Mouse (Mus musculus) intestine, postnatal 0 days (tissue): ENCODE results near the gene Fam196b. TPM values are rescaled to one million over a fixed set of nuclear protein-coding genes. Genes with fewer than 3 reads are reported as not detected.

Experiments
- ATAC-seq: fragments of 200-750 bp; cut with Nextera tagmentation; 2 replicates; pipeline ENCODE4 v1.8.0; 2017; ENCODE audit warnings: mild to moderate bottlenecking, moderate TSS enrichment, moderate library complexity
- H3K27ac ChIP-seq: fragments of 300-500 bp; sonication (generic); 2 replicates; pipeline ENCODE4 v1.5.1; 2014; ENCODE audit warnings: mild to moderate bottlenecking, low read depth, low read length, moderate library complexity
- H3K27me3 ChIP-seq: fragments of 300-500 bp; sonication (generic); replicated peaks from 2 replicates; pipeline ENCODE4 v1.6.1; 2014; ENCODE audit warnings: low read length, mixed read lengths; ENCODE audit not compliant: control insufficient read depth, insufficient read depth
- H3K36me3 ChIP-seq: fragments of 300-500 bp; sonication (generic); 2 replicates; pipeline ENCODE4 v1.6.1; 2014; ENCODE audit warnings: mild to moderate bottlenecking, moderate library complexity; ENCODE audit not compliant: control insufficient read depth, insufficient read depth
- H3K4me1 ChIP-seq: fragments of 300-500 bp; sonication (generic); replicated peaks from 2 replicates; pipeline ENCODE4 v1.6.1; 2014; ENCODE audit warnings: antibody characterized with exemption, low read length, mixed read lengths; ENCODE audit not compliant: control insufficient read depth, insufficient read depth
- H3K4me2 ChIP-seq: fragments of 300-500 bp; sonication (generic); replicated peaks from 2 replicates; pipeline ENCODE4 v1.6.1; 2014; ENCODE audit warnings: low read depth, mild to moderate bottlenecking, moderate library complexity
- H3K4me3 ChIP-seq: fragments of 300-500 bp; sonication (generic); 2 replicates; pipeline ENCODE4 v1.5.1; 2014; ENCODE audit warnings: low read depth, low read length
- H3K9ac ChIP-seq: fragments of 300-500 bp; sonication (generic); 2 replicates; pipeline ENCODE4 v1.6.1; 2014; ENCODE audit warnings: mild to moderate bottlenecking, low read depth, low read length
- H3K9me3 ChIP-seq: fragments of 300-500 bp; sonication (generic); 2 replicates; pipeline ENCODE4 v1.6.1; 2016; ENCODE audit warnings: mixed run types; ENCODE audit not compliant: control insufficient read depth
- CTCF ChIP-seq: sonication (generic); IDR thresholded peaks from 2 replicates; pipeline ENCODE4 v1.5.1; 2016; ENCODE audit warnings: low read depth, mild to moderate bottlenecking, control low read depth, antibody characterized with exemption, moderate library complexity
- WGBS: fragments of 180-500 bp; shearing (Covaris S2); extraction: QIAGEN DNeasy Blood & Tissue Kit; methylation state at CpG from one replicate; pipeline ENCODE4 v1.1.7; 2014; 5-methylcytosine and 5-hydroxymethylcytosine counted together
- polyA plus RNA-seq: library from polyadenylated mRNA; unstranded; fragments of >200 nt; fragmentation: Nextera tagmentation; extraction: Ambion mirVana; gene quantifications from 2 replicates; pipeline ENCODE4 v1.2.1, GENCODE M21; 2015

Gene Fam196b
- polyA plus RNA-seq, 1 experiment from 2014 or later, result 0.07 TPM

- H3K36me3 ChIP-seq, result no peaks in the 10 kb centered on the region
- no peak overlapping the region for H3K9ac ChIP-seq
- H3K4me3 ChIP-seq, result no peak overlapping the region
- no peak overlapping the region for H3K4me2 ChIP-seq
- 75% methylated on average over 5 of the region's 5 CpGs for WGBS
- no peaks in the 10 kb centered on the region for H3K9me3 ChIP-seq
- H3K27me3 ChIP-seq, result no peaks in the 10 kb centered on the region
- H3K4me1 ChIP-seq, result no peaks in the 10 kb centered on the region
- no peak overlapping the region for H3K27ac ChIP-seq
- no peak for TF ChIP-seq CTCF
- no peak for ATAC-seq
Measured at GRCm38 (mm10) chr11:34344310-34344709, 29.7 kb downstream of the Fam196b start.

DNA sequence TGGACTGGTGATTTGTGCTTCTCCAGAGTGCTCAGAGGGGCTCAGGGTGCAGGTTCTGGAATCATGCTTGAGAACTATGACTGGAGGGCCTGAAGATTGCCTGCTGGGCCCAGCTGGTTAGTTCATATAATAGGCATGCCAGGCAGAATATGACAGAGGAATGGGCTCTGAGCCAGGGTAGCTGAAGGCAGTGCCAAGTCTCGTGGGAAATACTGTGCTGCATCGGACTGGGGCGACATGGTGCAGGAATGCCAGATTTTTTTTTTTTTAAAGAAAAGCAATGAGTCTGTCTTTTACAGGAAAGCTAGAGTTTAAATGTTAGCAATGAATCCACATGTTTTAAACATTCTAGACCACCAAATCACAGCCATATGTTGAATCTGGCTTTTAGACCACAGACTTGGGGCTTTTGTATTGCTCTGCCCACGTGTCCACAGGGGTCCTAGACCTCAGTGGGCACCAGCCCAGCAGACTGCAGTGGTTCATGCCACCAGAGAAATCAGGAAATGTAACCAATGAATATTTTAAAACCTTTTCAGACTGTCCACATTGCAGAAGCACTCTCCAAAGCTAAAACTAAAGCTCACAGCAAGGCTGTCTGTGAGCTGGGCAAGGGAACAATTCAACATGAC is 33.8 kb downstream of the Fam196b start:
- H3K27me3 ChIP-seq, result no peaks in the 10 kb centered on the region
- H3K9ac ChIP-seq, result no peak overlapping the region
- H3K4me1 ChIP-seq, result no peaks in the 10 kb centered on the region
- H3K9me3 ChIP-seq, result no peaks in the 10 kb centered on the region
- H3K4me3 ChIP-seq, result no peak overlapping the region
- ATAC-seq, result no peak
- WGBS, result 54% methylated on average over 4 of the region's 4 CpGs
- no peak overlapping the region for H3K4me2 ChIP-seq
- H3K27ac ChIP-seq, result no peak overlapping the region
- no peak for TF ChIP-seq CTCF
- no peaks in the 10 kb centered on the region for H3K36me3 ChIP-seq

DNA sequence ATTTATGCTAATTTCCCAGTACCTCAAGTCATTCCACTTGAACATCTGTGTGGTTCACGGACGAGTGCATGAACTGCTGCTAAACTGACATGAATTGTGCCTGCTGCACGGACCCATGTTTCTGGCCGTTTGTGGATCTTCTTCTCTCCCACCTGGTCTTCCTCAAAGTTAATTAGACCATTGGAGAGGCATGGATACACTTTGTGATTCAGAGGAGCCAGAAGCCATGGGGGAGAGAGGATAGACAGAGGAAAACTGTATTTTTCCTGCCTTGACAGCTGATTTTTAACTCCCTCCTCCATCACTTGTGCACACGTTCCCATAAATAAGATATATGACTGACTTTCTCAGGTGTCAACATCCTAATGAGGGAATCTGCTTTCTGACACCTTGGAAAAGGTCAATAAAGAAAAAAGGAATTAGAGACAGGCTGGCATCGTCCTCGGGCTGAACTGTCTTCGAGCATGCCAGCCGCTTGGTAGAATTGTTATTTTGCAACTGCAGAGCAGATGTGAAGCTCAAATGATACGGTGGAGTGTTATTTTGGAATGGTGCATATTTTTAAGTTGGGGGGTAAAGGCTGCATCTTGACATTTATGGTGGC is 34.9 kb downstream of the Fam196b start:
- Histone ChIP-seq H3K36me3 (no peaks in the 10 kb centered on the region), H3K9me3 (no peaks in the 10 kb centered on the region), H3K27ac (no peak overlapping the region), H3K4me1 (no peaks in the 10 kb centered on the region), H3K4me3 (no peak overlapping the region), H3K4me2 (no peak overlapping the region), H3K27me3 (no peaks in the 10 kb centered on the region), H3K9ac (no peak overlapping the region)
- no peak for ATAC-seq
- WGBS, result 78% methylated on average over 10 of the region's 10 CpGs
- TF ChIP-seq CTCF, result no peak

GRCm38 (mm10) chr11:34355406-34355805 is 40.8 kb downstream of the Fam196b start:
- H3K9me3 ChIP-seq, result no peaks in the 10 kb centered on the region
- H3K4me2 ChIP-seq, result no peak overlapping the region
- no peaks in the 10 kb centered on the region for H3K4me1 ChIP-seq
- WGBS, result 51% methylated on average over 12 of the region's 12 CpGs
- H3K36me3 ChIP-seq, result no peaks in the 10 kb centered on the region
- H3K27me3 ChIP-seq, result no peaks in the 10 kb centered on the region
- no peak overlapping the region for H3K27ac ChIP-seq
- TF ChIP-seq CTCF, result no peak
- H3K4me3 ChIP-seq, result no peak overlapping the region
- no peak for ATAC-seq
- no peak overlapping the region for H3K9ac ChIP-seq

GRCm38 (mm10) chr11:34356109-34356508 is 41.5 kb downstream of the Fam196b start:
- Histone ChIP-seq H3K4me3 (no peak overlapping the region), H3K9me3 (no peaks in the 10 kb centered on the region), H3K36me3 (no peaks in the 10 kb centered on the region), H3K9ac (no peak overlapping the region), H3K4me1 (no peaks in the 10 kb centered on the region), H3K27me3 (no peaks in the 10 kb centered on the region), H3K27ac (no peak overlapping the region), H3K4me2 (no peak overlapping the region)
- WGBS, result 40% methylated on average over 2 of the region's 2 CpGs
- TF ChIP-seq CTCF, result no peak
- ATAC-seq, result no peak

GRCm38 (mm10) chr11:34372224-34372623 is 57.6 kb downstream of the Fam196b start:
- Histone ChIP-seq H3K36me3 (no peaks in the 10 kb centered on the region), H3K27ac (no peak overlapping the region), H3K27me3 (no peaks in the 10 kb centered on the region), H3K9ac (no peak overlapping the region), H3K4me1 (no peaks in the 10 kb centered on the region), H3K4me2 (no peak overlapping the region), H3K4me3 (no peak overlapping the region), H3K9me3 (no peaks in the 10 kb centered on the region)
- no peak for TF ChIP-seq CTCF
- WGBS, result 68% methylated on average over 4 of the region's 4 CpGs
- ATAC-seq, result no peak
